Mouse (Mus musculus): Measurements from ENCODE around the gene Ankar. TPM values are rescaled to one million over a fixed set of nuclear protein-coding genes. Genes with fewer than 3 reads are reported as not detected.

Gene Ankar
- polyA plus RNA-seq (2012; rRNA removed), result not detected in 2 replicates

- no peak for DNase-seq (ENCODE audit: extremely low spot score in 1 of 2, low spot score in 1 of 2)
Observed at GRCm38 (mm10) chr1:72700479-72700878, at the start of gene Ankar. Gene Ankar, minus strand, starts transcription at chr1:72700579.

GRCm38 (mm10) chr1:72746382-72746781 lies 46.0 kb upstream of the Ankar start:
- peak; percentile 69 to 86 for DNase-seq (ENCODE audit: extremely low spot score in 1 of 2, low spot score in 1 of 2)

GRCm38 (mm10) chr1:72744816-72745506 lies 44.6 kb upstream of the Ankar start:
- no peak for DNase-seq (ENCODE audit: extremely low spot score in 1 of 2, low spot score in 1 of 2)

GRCm38 (mm10) chr1:72741406-72741805 lies 41.0 kb upstream of the Ankar start:
- no peak for DNase-seq (ENCODE audit: extremely low spot score in 1 of 2, low spot score in 1 of 2)

GRCm38 (mm10) chr1:72739681-72740063 lies 39.3 kb upstream of the Ankar start:
- DNase-seq (ENCODE audit: extremely low spot score in 1 of 2, low spot score in 1 of 2), result peak; percentile 35 to 55

GRCm38 (mm10) chr1:72738946-72739680 lies 38.7 kb upstream of the Ankar start:
- DNase-seq (ENCODE audit: extremely low spot score in 1 of 2, low spot score in 1 of 2), result peak in 1 of 2 experiments; percentile 16

GRCm38 (mm10) chr1:72736397-72737125 lies 36.2 kb upstream of the Ankar start:
- no peak for DNase-seq (ENCODE audit: extremely low spot score in 1 of 2, low spot score in 1 of 2)

GRCm38 (mm10) chr1:72733191-72733691 lies 32.9 kb upstream of the Ankar start:
- DNase-seq (ENCODE audit: extremely low spot score in 1 of 2, low spot score in 1 of 2), result no peak

- DNase-seq (ENCODE audit: extremely low spot score in 1 of 2, low spot score in 1 of 2), result no peak
Observed at GRCm38 (mm10) chr1:72730126-72730525, 29.7 kb upstream of the Ankar start.

- DNase-seq (ENCODE audit: extremely low spot score in 1 of 2, low spot score in 1 of 2), result no peak
Observed at GRCm38 (mm10) chr1:72728781-72729180, 28.4 kb upstream of the Ankar start.

GRCm38 (mm10) chr1:72725941-72726340 lies 25.6 kb upstream of the Ankar start:
- DNase-seq (ENCODE audit: extremely low spot score in 1 of 2, low spot score in 1 of 2), result no peak

GRCm38 (mm10) chr1:72724354-72724753 lies 24.0 kb upstream of the Ankar start:
- DNase-seq (ENCODE audit: extremely low spot score in 1 of 2, low spot score in 1 of 2), result no peak

GRCm38 (mm10) chr1:72722646-72723045 lies 22.3 kb upstream of the Ankar start:
- no peak for DNase-seq (ENCODE audit: extremely low spot score in 1 of 2, low spot score in 1 of 2)

GRCm38 (mm10) chr1:72720115-72720725 lies 19.8 kb upstream of the Ankar start:
- DNase-seq (ENCODE audit: extremely low spot score in 1 of 2, low spot score in 1 of 2), result no peak

GRCm38 (mm10) chr1:72718846-72719245 lies 18.5 kb upstream of the Ankar start:
- peak in 1 of 2 experiments; percentile 77 for DNase-seq (ENCODE audit: extremely low spot score in 1 of 2, low spot score in 1 of 2)

GRCm38 (mm10) chr1:72717540-72717939 lies 17.2 kb upstream of the Ankar start:
- no peak for DNase-seq (ENCODE audit: extremely low spot score in 1 of 2, low spot score in 1 of 2)

- DNase-seq (ENCODE audit: extremely low spot score in 1 of 2, low spot score in 1 of 2), result peak; percentile 26 to 91
Observed at GRCm38 (mm10) chr1:72716926-72717325, 16.5 kb upstream of the Ankar start.

- DNase-seq (ENCODE audit: extremely low spot score in 1 of 2, low spot score in 1 of 2), result no peak
Observed at GRCm38 (mm10) chr1:72716421-72716820, 16.0 kb upstream of the Ankar start.

- no peak for DNase-seq (ENCODE audit: extremely low spot score in 1 of 2, low spot score in 1 of 2)
Observed at GRCm38 (mm10) chr1:72715593-72716361, 15.4 kb upstream of the Ankar start.

- DNase-seq (ENCODE audit: extremely low spot score in 1 of 2, low spot score in 1 of 2), result no peak
Observed at GRCm38 (mm10) chr1:72715065-72715464, 14.7 kb upstream of the Ankar start.
